Comparison of ENCODE assay signal across 24 mouse cellular contexts in the genomic region with DNA sequence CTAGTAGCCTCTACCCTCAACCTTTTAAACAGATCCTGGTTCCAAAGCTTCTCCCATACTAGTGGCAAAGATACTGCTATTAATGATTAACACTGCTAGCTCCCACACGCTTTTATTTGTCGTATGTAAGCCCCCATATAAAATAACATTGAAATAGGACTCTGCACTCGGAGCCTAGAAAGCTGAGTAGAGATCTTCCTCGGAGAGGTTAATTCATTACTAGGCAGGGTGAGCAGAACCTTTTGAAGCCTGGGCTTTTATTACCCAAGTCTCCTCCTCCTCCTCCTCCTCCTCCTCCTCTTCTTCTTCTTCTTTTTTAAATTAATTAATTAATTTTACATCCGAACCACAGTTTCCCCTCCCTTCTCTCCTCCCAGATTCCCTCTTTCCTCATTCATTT. TPM values are rescaled to one million over a fixed set of nuclear protein-coding genes. Genes with fewer than 3 reads are reported as not detected.
DNase-seq lines count a peak whose midpoint lies in the region; ATAC-seq and TF ChIP-seq lines count a peak whose summit lies in the region.
"Had no signal": no experiment of that assay in that cellular context is flagged by ENCODE, and none has a peak within 500 bp of the region (broad histone marks: within the 10 kb centered on the region; RNA-seq: fewer than 3 reads in every experiment).

No protein-coding gene starts in this region.

- H3K27ac ChIP-seq in kidney, adult 2 months (ENCODE audit: insufficient read depth, low read depth, low read length): no peak overlapping the region
- no peak overlapping the region for H3K27ac ChIP-seq in kidney, embryonic 14.5 days (ENCODE audit: low read depth, low read length)
- H3K27ac ChIP-seq in kidney, embryonic 16.5 days (ENCODE audit: low read length): peak overlapping the region; percentile 23
- H3K27ac ChIP-seq: embryonic facial prominence, embryonic 13.5 days; embryonic facial prominence, embryonic 15.5 days; forebrain, embryonic 10.5 days; forebrain, embryonic 12.5 days had no signal

- no peak overlapping the region for H3K4me3 ChIP-seq in kidney, adult 2 months (ENCODE audit: insufficient read depth, low read depth, low read length)
- no peak overlapping the region for H3K4me3 ChIP-seq in kidney, embryonic 14.5 days (ENCODE audit: low read length)
- H3K4me3 ChIP-seq in kidney, embryonic 16.5 days (ENCODE audit: low read length): no peak overlapping the region
- H3K4me3 ChIP-seq: embryonic facial prominence, embryonic 13.5 days; embryonic facial prominence, embryonic 15.5 days; erythroblast, embryonic 14.5 days; forebrain, embryonic 10.5 days; forebrain, embryonic 12.5 days had no signal

- WGBS in kidney, adult 2 months: 24% methylated on average over 5 of the region's 5 CpGs
- WGBS in kidney, embryonic 14.5 days: 20% methylated on average over 5 of the region's 5 CpGs
- WGBS in kidney, embryonic 16.5 days: 17% methylated on average over 5 of the region's 5 CpGs

- H3K9ac ChIP-seq in kidney, embryonic 14.5 days (ENCODE audit: low read depth, low read length): no peak overlapping the region
- no peak overlapping the region for H3K9ac ChIP-seq in kidney, embryonic 16.5 days (replicated peaks; ENCODE audit: low read length)
- H3K9ac ChIP-seq: embryonic facial prominence, embryonic 13.5 days; embryonic facial prominence, embryonic 15.5 days; forebrain, embryonic 12.5 days had no signal

- no peak for TF ChIP-seq POLR2A in kidney, adult 2 months (IDR thresholded peaks at IDR 0.05; ENCODE audit: low read depth, low read length)

- H3K27me3 ChIP-seq in kidney, adult 2 months (replicated peaks; ENCODE audit: control insufficient read depth, insufficient read depth, low read length): no peaks in the 10 kb centered on the region
- no peaks in the 10 kb centered on the region for H3K27me3 ChIP-seq in kidney, embryonic 14.5 days (ENCODE audit: control insufficient read depth, insufficient read depth, low read length)
- no peaks in the 10 kb centered on the region for H3K27me3 ChIP-seq in kidney, embryonic 16.5 days (ENCODE audit: insufficient read depth, low read length)
- H3K27me3 ChIP-seq: embryonic facial prominence, embryonic 13.5 days; embryonic facial prominence, embryonic 15.5 days; forebrain, embryonic 12.5 days had no signal

- DNase-seq in kidney, adult 2 months: peak; percentile 20
- no peak for DNase-seq in kidney, postnatal 4 days
- DNase-seq in kidney, postnatal 25 days: no peak
- no peak for DNase-seq in kidney, adult 18-20 months
- peak; percentile 27 for DNase-seq in kidney, postnatal 14 days
- DNase-seq in spleen, postnatal 10 days (ENCODE audit: low spot score in 2 of 2): no peak
- DNase-seq: adrenal gland, adult 2 months; adrenal gland, postnatal 10 days; adrenal gland, postnatal 25 days; cerebellum, adult 11 months; cerebellum, adult 18-20 months; cerebellum, adult 8-10 months; cerebellum, adult 9-11 months; cerebellum, postnatal 14 days; cerebellum, postnatal 36 days; embryo, embryonic 11 days had no signal

- no peaks in the 10 kb centered on the region for H3K36me3 ChIP-seq in kidney, adult 2 months (ENCODE audit: control insufficient read depth, insufficient read depth, low read length)
- H3K36me3 ChIP-seq in kidney, embryonic 14.5 days (ENCODE audit: control insufficient read depth, insufficient read depth, low read length): no peaks in the 10 kb centered on the region
- H3K36me3 ChIP-seq in kidney, embryonic 16.5 days (ENCODE audit: insufficient read depth, low read length): no peaks in the 10 kb centered on the region
- H3K36me3 ChIP-seq: embryonic facial prominence, embryonic 13.5 days; embryonic facial prominence, embryonic 15.5 days; forebrain, embryonic 10.5 days; forebrain, embryonic 12.5 days had no signal

- H3K4me2 ChIP-seq in kidney, embryonic 14.5 days (replicated peaks; ENCODE audit: low read depth, low read length): no peak overlapping the region
- H3K4me2 ChIP-seq in kidney, embryonic 16.5 days (replicated peaks; ENCODE audit: low read depth, low read length): no peak overlapping the region
- H3K4me2 ChIP-seq: embryonic facial prominence, embryonic 13.5 days; embryonic facial prominence, embryonic 15.5 days; forebrain, embryonic 12.5 days had no signal

- H3K4me1 ChIP-seq in kidney, adult 2 months (ENCODE audit: control insufficient read depth, insufficient read depth, low read length): no peaks in the 10 kb centered on the region
- peaks cover 4% of the 10 kb centered on the region; the same call in 1 of the 2 replicates for H3K4me1 ChIP-seq in kidney, embryonic 14.5 days (ENCODE audit: control insufficient read depth, insufficient read depth, low read length)
- 0 out of 2 replicates have a peak, but pooled peaks cover 3% of the 10 kb centered on the region for H3K4me1 ChIP-seq in kidney, embryonic 16.5 days (ENCODE audit: insufficient read depth, low read length)
- H3K4me1 ChIP-seq: embryonic facial prominence, embryonic 13.5 days; embryonic facial prominence, embryonic 15.5 days; forebrain, embryonic 10.5 days; forebrain, embryonic 12.5 days had no signal

- TF ChIP-seq CTCF in kidney, adult 2 months (conservative IDR thresholded peaks at IDR 0.05; ENCODE audit: insufficient read depth, insufficient read length, low read depth, low read length): no peak

- no peaks in the 10 kb centered on the region for H3K9me3 ChIP-seq in kidney, embryonic 14.5 days (ENCODE audit: control insufficient read depth, low read length)
- H3K9me3 ChIP-seq in kidney, embryonic 16.5 days (ENCODE audit: low read length): no peaks in the 10 kb centered on the region
- H3K9me3 ChIP-seq: embryonic facial prominence, embryonic 13.5 days; embryonic facial prominence, embryonic 15.5 days; forebrain, embryonic 10.5 days; forebrain, embryonic 12.5 days had no signal

- ATAC-seq in kidney, embryonic 14.5 days (ENCODE audit: low FRiP score, low TSS enrichment): 0 out of 2 replicates have a peak, but pooled peaks have one; percentile 20
- ATAC-seq in kidney, embryonic 16.5 days (ENCODE audit: low FRiP score, low TSS enrichment): peak; percentile 57; the same call in 1 of the 2 replicates
- ATAC-seq: forebrain, embryonic 14.5 days had no signal

RNA-seq across cellular contexts. Expression of a gene that starts 8.8 kb away (rescaled TPM):
- polyA plus RNA-seq in kidney, adult 2 months (2012; rRNA removed): 0.78 and 0.84 TPM in 2 replicates
- polyA plus RNA-seq in kidney, embryonic 14.5 days (2014; fragmentation: Nextera tagmentation; extraction: Ambion mirVana): 2.2 and 3.3 TPM in 2 replicates
- 3.5 and 4.2 TPM in 2 replicates for polyA plus RNA-seq in kidney, embryonic 16.5 days (2015; fragmentation: Nextera tagmentation; extraction: Ambion mirVana)

RNA-seq across cellular contexts. Expression of a gene that starts 25.4 kb away (rescaled TPM):
- 13.0 and 15.2 TPM in 2 replicates for polyA plus RNA-seq in kidney, adult 2 months (2012; rRNA removed)
- polyA plus RNA-seq in kidney, embryonic 14.5 days (2014; fragmentation: Nextera tagmentation; extraction: Ambion mirVana): 16.6 and 27.2 TPM in 2 replicates
- polyA plus RNA-seq in kidney, embryonic 16.5 days (2015; fragmentation: Nextera tagmentation; extraction: Ambion mirVana): 27.4 and 28.0 TPM in 2 replicates

RNA-seq across cellular contexts. Expression of a gene that starts 45.0 kb away (rescaled TPM):
- 49.4 and 50.7 TPM in 2 replicates for polyA plus RNA-seq in kidney, adult 2 months (2012; rRNA removed)
- 77.5 and 80.4 TPM in 2 replicates for polyA plus RNA-seq in kidney, embryonic 14.5 days (2014; fragmentation: Nextera tagmentation; extraction: Ambion mirVana)
- polyA plus RNA-seq in kidney, embryonic 16.5 days (2015; fragmentation: Nextera tagmentation; extraction: Ambion mirVana): 98.6 and 106 TPM in 2 replicates

Comparison
In these comparisons a context has a peak if more than half of its experiments do, and no peak if none do; other contexts are left out.
1. DNase-seq: peak in kidney, adult 2 months (single experiment) and kidney, postnatal 14 days (single experiment); none in kidney, postnatal 4 days (0 of 2), kidney, postnatal 25 days (0 of 2), kidney, adult 18-20 months (single experiment) and spleen, postnatal 10 days (0 of 2).